ENCODE assay signal across 33 mouse cellular contexts in genomic region chr9:99065311-99065710, GRCm38 (mm10). TPM values are rescaled to one million over a fixed set of nuclear protein-coding genes. Genes with fewer than 3 reads are reported as not detected.
DNase-seq lines count a peak whose midpoint lies in the region; ATAC-seq and TF ChIP-seq lines count a peak whose summit lies in the region.
"Had no signal": no experiment of that assay in that cellular context is flagged by ENCODE, and none has a peak within 500 bp of the region (broad histone marks: within the 10 kb centered on the region; RNA-seq: fewer than 3 reads in every experiment).

No protein-coding gene starts in this region.

- no peak for TF ChIP-seq CTCF in forebrain, postnatal 0 days (IDR thresholded peaks at IDR 0.05; ENCODE audit: low read depth)

- no peaks in the 10 kb centered on the region for H3K4me1 ChIP-seq in forebrain, embryonic 15.5 days
- no peaks in the 10 kb centered on the region for H3K4me1 ChIP-seq in forebrain, embryonic 12.5 days
- H3K4me1 ChIP-seq in forebrain, postnatal 0 days (ENCODE audit: insufficient read depth) = no peaks in the 10 kb centered on the region
- H3K4me1 ChIP-seq: embryonic facial prominence, embryonic 10.5 days; embryonic facial prominence, embryonic 15.5 days; heart, embryonic 12.5 days; hindbrain, embryonic 13.5 days; limb, embryonic 12.5 days; liver, embryonic 15.5 days; midbrain, embryonic 10.5 days had no signal

- H3K36me3 ChIP-seq in forebrain, embryonic 15.5 days = peaks cover 9% of the 10 kb centered on the region; the same call in 1 of the 2 replicates
- H3K36me3 ChIP-seq in forebrain, embryonic 12.5 days (replicated peaks) = peaks cover 21% of the 10 kb centered on the region
- H3K36me3 ChIP-seq in forebrain, postnatal 0 days (ENCODE audit: insufficient read depth) = peaks cover 18% of the 10 kb centered on the region
- H3K36me3 ChIP-seq: embryonic facial prominence, embryonic 15.5 days had no signal

- 71% methylated on average over 5 of the region's 5 CpGs for WGBS in forebrain, embryonic 15.5 days
- 86% methylated on average over 5 of the region's 5 CpGs for WGBS in forebrain, embryonic 12.5 days
- WGBS in forebrain, postnatal 0 days = 71% methylated on average over 5 of the region's 5 CpGs

- DNase-seq in left cerebral cortex, postnatal 14 days (ENCODE audit: low spot score in 2 of 2) = peak; percentile 17 to 42
- no peak for DNase-seq in left cerebral cortex, postnatal 36 days (ENCODE audit: low spot score in 2 of 2)
- DNase-seq in brain, adult 2 months (ENCODE audit: low read depth, low spot score) = peak; percentile 64
- DNase-seq in forebrain, postnatal 0 days = peak; percentile 19
- no peak for DNase-seq in ovary, postnatal 14 days (ENCODE audit: low spot score)
- DNase-seq: adrenal gland, postnatal 10 days; cerebellum, adult 2 months; cerebellum, postnatal 25 days; heart, adult 2 months; heart, postnatal 4 days; kidney, adult 8-10 months; kidney, postnatal 4 days; lung, embryonic 14.5 days; lung, postnatal 14 days had no signal

- intact Hi-C loops in left cerebral cortex, postnatal 14 days (cut with DNase I) = no loop called here
- intact Hi-C loops in left cerebral cortex, postnatal 36 days (cut with DNase I) = loop anchor here (5.0 kb wide), 1 partner anchor 77 kb away; the partner anchor contains the start of gene Pik3cb

- peak; percentile 77 for ATAC-seq in forebrain, embryonic 15.5 days (replicated peaks)
- no peak for ATAC-seq in forebrain, embryonic 12.5 days (ENCODE audit: low FRiP score)
- ATAC-seq in forebrain, postnatal 0 days = peak; percentile 72
- ATAC-seq: intestine, embryonic 16.5 days; midbrain, embryonic 16.5 days; Patski had no signal

- no peaks in the 10 kb centered on the region for H3K27me3 ChIP-seq in forebrain, embryonic 15.5 days
- no peaks in the 10 kb centered on the region for H3K27me3 ChIP-seq in forebrain, embryonic 12.5 days
- no peaks in the 10 kb centered on the region for H3K27me3 ChIP-seq in forebrain, postnatal 0 days (ENCODE audit: insufficient read depth, low read length)
- H3K27me3 ChIP-seq: embryonic facial prominence, embryonic 15.5 days; heart, embryonic 12.5 days; hindbrain, embryonic 13.5 days; limb, embryonic 12.5 days; liver, embryonic 15.5 days; Patski had no signal

- no peak overlapping the region for H3K4me3 ChIP-seq in forebrain, embryonic 15.5 days
- H3K4me3 ChIP-seq in forebrain, embryonic 12.5 days (replicated peaks) = no peak overlapping the region
- H3K4me3 ChIP-seq in forebrain, postnatal 0 days (ENCODE audit: low read depth, low read length) = no peak overlapping the region
- H3K4me3 ChIP-seq: embryonic facial prominence, embryonic 10.5 days; embryonic facial prominence, embryonic 15.5 days; heart, adult 2 months; heart, embryonic 12.5 days; hindbrain, embryonic 13.5 days; limb, embryonic 12.5 days; liver, embryonic 15.5 days; midbrain, embryonic 10.5 days had no signal

- no peaks in the 10 kb centered on the region for H3K9me3 ChIP-seq in forebrain, embryonic 15.5 days
- no peaks in the 10 kb centered on the region for H3K9me3 ChIP-seq in forebrain, embryonic 12.5 days
- no peaks in the 10 kb centered on the region for H3K9me3 ChIP-seq in forebrain, postnatal 0 days (ENCODE audit: low read length)
- H3K9me3 ChIP-seq: embryonic facial prominence, embryonic 10.5 days; embryonic facial prominence, embryonic 15.5 days; heart, embryonic 12.5 days; hindbrain, embryonic 13.5 days; limb, embryonic 12.5 days; liver, embryonic 15.5 days; midbrain, embryonic 10.5 days had no signal

- H3K27ac ChIP-seq in forebrain, embryonic 15.5 days (replicated peaks) = peak overlapping the region; percentile 66
- H3K27ac ChIP-seq in forebrain, embryonic 12.5 days = no peak overlapping the region
- H3K27ac ChIP-seq in forebrain, postnatal 0 days (ENCODE audit: low read depth, low read length) = no peak overlapping the region
- H3K27ac ChIP-seq: embryonic facial prominence, embryonic 10.5 days; embryonic facial prominence, embryonic 15.5 days; heart, adult 2 months; hindbrain, embryonic 13.5 days; kidney, postnatal 0 days; limb, embryonic 12.5 days; liver, embryonic 15.5 days; midbrain, embryonic 10.5 days had no signal

- no peak overlapping the region for H3K4me2 ChIP-seq in forebrain, embryonic 15.5 days (replicated peaks)
- no peak overlapping the region for H3K4me2 ChIP-seq in forebrain, embryonic 12.5 days
- no peak overlapping the region for H3K4me2 ChIP-seq in forebrain, postnatal 0 days (ENCODE audit: low read depth)
- H3K4me2 ChIP-seq: embryonic facial prominence, embryonic 15.5 days; heart, embryonic 12.5 days; hindbrain, embryonic 13.5 days; limb, embryonic 12.5 days; liver, embryonic 15.5 days; lung, embryonic 14.5 days had no signal

- H3K9ac ChIP-seq in forebrain, embryonic 15.5 days (replicated peaks) = no peak overlapping the region
- H3K9ac ChIP-seq in forebrain, embryonic 12.5 days = no peak overlapping the region
- no peak overlapping the region for H3K9ac ChIP-seq in forebrain, postnatal 0 days
- H3K9ac ChIP-seq: embryonic facial prominence, embryonic 15.5 days; heart, embryonic 12.5 days; hindbrain, embryonic 13.5 days; limb, embryonic 12.5 days; liver, embryonic 15.5 days; lung, embryonic 14.5 days had no signal

RNA-seq across cellular contexts. Expression of gene Gm1123, which starts 29.8 kb away (rescaled TPM):
- polyA plus RNA-seq in forebrain, embryonic 15.5 days (2015; fragmentation: Nextera tagmentation; extraction: Ambion mirVana) = not detected in 2 replicates
- not detected in 2 replicates for polyA plus RNA-seq in forebrain, embryonic 12.5 days (2016; fragmentation: Nextera tagmentation; extraction: Ambion mirVana)
- total RNA-seq in left cerebral cortex, postnatal 14 days (2021) = not detected
- not detected for total RNA-seq in left cerebral cortex, postnatal 36 days (2021)
- total RNA-seq in forebrain, postnatal 0 days (2014; rRNA removed) = 0.29 TPM in 1 of 2 replicates, not detected in the other
- not detected in 2 replicates for polyA plus RNA-seq in forebrain, postnatal 0 days (2015; fragmentation: Nextera tagmentation; extraction: Ambion mirVana)
- total RNA-seq: adrenal gland, postnatal 10 days; gastrocnemius, adult 8-10 months; gastrocnemius, postnatal 4 days; heart, adult 2 months; heart, postnatal 4 days; liver, adult 2 months; megakaryocyte progenitor cell, adult 5-6 weeks; MEL had no signal
- polyA plus RNA-seq: embryonic facial prominence, embryonic 10.5 days; embryonic facial prominence, embryonic 15.5 days; heart, adult 2 months; limb, embryonic 12.5 days; liver, adult 2 months; lung, embryonic 14.5 days; midbrain, embryonic 10.5 days; neural tube, embryonic 14.5 days; Patski had no signal

Comparison
In these comparisons a context has a peak if more than half of its experiments do, and no peak if none do; other contexts are left out.
1. DNase-seq: peak in left cerebral cortex, postnatal 14 days (2 of 2), brain, adult 2 months (single experiment) and forebrain, postnatal 0 days (single experiment); none in left cerebral cortex, postnatal 36 days (0 of 2) and ovary, postnatal 14 days (single experiment).